Mouse (Mus musculus) liver, postnatal 0 days (tissue): ENCODE data around the gene Dnaic1. TPM values are rescaled to one million over a fixed set of nuclear protein-coding genes. Genes with fewer than 3 reads are reported as not detected.
"Not testable (repeated sequence)": the region's sequence is repeated elsewhere in the genome, so short reads cannot be mapped to it uniquely, and the experiment has no call there.

Source experiments
- ATAC-seq: fragments of 200-750 bp; cut with Nextera tagmentation; 2 replicates; pipeline ENCODE4 v1.8.0; 2017; ENCODE audit warnings: mild to moderate bottlenecking, moderate library complexity
- DNase-seq: peaks from one replicate; pipeline ENCODE4 v3.0.0-alpha.2; 2016
- H3K27ac ChIP-seq: fragments of 300-500 bp; sonication (generic); 2 replicates; pipeline ENCODE4 v1.5.1; 2014; ENCODE audit warnings: antibody characterized with exemption, moderate library complexity, mild to moderate bottlenecking, low read depth
- H3K27me3 ChIP-seq: fragments of 300-500 bp; sonication (generic); 2 replicates; pipeline ENCODE4 v1.6.1; 2014; ENCODE audit warnings: low read length, control low read depth, mixed read lengths; ENCODE audit not compliant: insufficient read depth
- H3K36me3 ChIP-seq: fragments of 300-500 bp; sonication (generic); replicated peaks from 2 replicates; pipeline ENCODE4 v1.6.1; 2014; ENCODE audit warnings: mild to moderate bottlenecking, control low read depth, low read length, moderate library complexity, mixed read lengths; ENCODE audit not compliant: insufficient read depth
- H3K4me1 ChIP-seq: fragments of 300-500 bp; sonication (generic); 2 replicates; pipeline ENCODE4 v1.6.1; 2014; ENCODE audit warnings: antibody characterized with exemption, mild to moderate bottlenecking, control low read depth; ENCODE audit not compliant: insufficient read depth
- H3K4me2 ChIP-seq: fragments of 300-500 bp; sonication (generic); 2 replicates; pipeline ENCODE4 v1.6.1; 2014; ENCODE audit warnings: low read depth, mild to moderate bottlenecking, low read length, moderate library complexity, mixed read lengths
- H3K4me3 ChIP-seq: fragments of 300-500 bp; sonication (generic); 2 replicates; pipeline ENCODE4 v1.5.1; 2014; ENCODE audit warnings: low read depth, low read length
- H3K9ac ChIP-seq: fragments of 300-500 bp; sonication (generic); replicated peaks from 2 replicates; pipeline ENCODE4 v1.6.1; 2014; ENCODE audit warnings: mild to moderate bottlenecking, moderate library complexity
- H3K9me3 ChIP-seq: fragments of 300-500 bp; sonication (generic); 2 replicates; pipeline ENCODE4 v1.6.1; 2016; ENCODE audit warnings: mild to moderate bottlenecking, control low read depth, low read length, mixed read lengths
- CTCF ChIP-seq: sonication (generic); IDR thresholded peaks from 2 replicates; pipeline ENCODE4 v1.5.1; 2016; ENCODE audit warnings: antibody characterized with exemption, low read depth
- EP300 ChIP-seq: IDR thresholded peaks from 2 replicates; pipeline ENCODE4 v1.6.1; 2016; ENCODE audit warnings: antibody characterized with exemption, low read depth, mild to moderate bottlenecking
- WGBS: fragments of 180-500 bp; shearing (Covaris S2); extraction: QIAGEN DNeasy Blood & Tissue Kit; methylation state at CpG from one replicate; pipeline ENCODE4 v1.1.7; 2014; ENCODE audit not compliant: insufficient replicate concordance; 5-methylcytosine and 5-hydroxymethylcytosine counted together
- polyA plus RNA-seq: library from polyadenylated mRNA; unstranded; fragments of >200 nt; fragmentation: Nextera tagmentation; extraction: Ambion mirVana; gene quantifications from 2 replicates; pipeline ENCODE4 v1.2.1, GENCODE M21; 2015

The Dnaic1 gene
- polyA plus RNA-seq, 1 experiment from 2014 or later = 14.2 TPM

GRCm38 (mm10) chr4:41678863-41679262 is 109.3 kb downstream of the Dnaic1 start:
- Histone ChIP-seq H3K4me3 (no peak overlapping the region), H3K36me3 (no peaks in the 10 kb centered on the region), H3K9ac (no peak overlapping the region), H3K4me2 (no peak overlapping the region), H3K27ac (no peak overlapping the region), H3K4me1 (no peaks in the 10 kb centered on the region), H3K27me3 (peaks cover 23% of the 10 kb centered on the region; the same call in 1 of the 2 replicates), H3K9me3 (no peaks in the 10 kb centered on the region)
- ATAC-seq (no peak), DNase-seq (no peak)
- 72% methylated on average over 6 of the region's 6 CpGs for WGBS
- TF ChIP-seq CTCF (no peak), EP300 (no peak)

GRCm38 (mm10) chr4:41679291-41679690 is 109.7 kb downstream of the Dnaic1 start:
- H3K27ac ChIP-seq = no peak overlapping the region
- ATAC-seq = no peak
- H3K4me1 ChIP-seq = no peaks in the 10 kb centered on the region
- 33% methylated on average over 1 of the region's 2 CpGs for WGBS
- H3K9me3 ChIP-seq = no peaks in the 10 kb centered on the region
- no peaks in the 10 kb centered on the region for H3K36me3 ChIP-seq
- no peak for DNase-seq
- H3K27me3 ChIP-seq = peaks cover 23% of the 10 kb centered on the region; the same call in 1 of the 2 replicates
- H3K4me2 ChIP-seq = no peak overlapping the region
- no peak overlapping the region for H3K4me3 ChIP-seq
- no peak for TF ChIP-seq CTCF
- TF ChIP-seq EP300 = no peak
- no peak overlapping the region for H3K9ac ChIP-seq

- no peak for TF ChIP-seq EP300
- TF ChIP-seq CTCF = no peak
- Histone ChIP-seq H3K4me3 (no peak overlapping the region), H3K9me3 (no peaks in the 10 kb centered on the region), H3K27ac (no peak overlapping the region), H3K4me1 (no peaks in the 10 kb centered on the region), H3K27me3 (peaks cover 20% of the 10 kb centered on the region; the same call in 1 of the 2 replicates), H3K4me2 (no peak overlapping the region), H3K9ac (no peak overlapping the region), H3K36me3 (no peaks in the 10 kb centered on the region)
- ATAC-seq (no peak), DNase-seq (no peak)
- 48% methylated on average over 4 of the region's 4 CpGs for WGBS
Measured at GRCm38 (mm10) chr4:41681176-41681575, 111.6 kb downstream of the Dnaic1 start.

- H3K9ac ChIP-seq = no peak overlapping the region
- no peaks in the 10 kb centered on the region for H3K4me1 ChIP-seq
- no peak for TF ChIP-seq CTCF
- TF ChIP-seq EP300 = no peak
- H3K4me2 ChIP-seq = no peak overlapping the region
- H3K36me3 ChIP-seq = no peaks in the 10 kb centered on the region
- ATAC-seq (no peak), DNase-seq (no peak)
- H3K9me3 ChIP-seq = no peaks in the 10 kb centered on the region
- H3K4me3 ChIP-seq = no peak overlapping the region
- peaks cover 17% of the 10 kb centered on the region; the same call in 1 of the 2 replicates for H3K27me3 ChIP-seq
- 68% methylated on average over 10 of the region's 10 CpGs for WGBS
- no peak overlapping the region for H3K27ac ChIP-seq
Measured at GRCm38 (mm10) chr4:41681947-41682346, 112.4 kb downstream of the Dnaic1 start.

GRCm38 (mm10) chr4:41682789-41683188 is 113.2 kb downstream of the Dnaic1 start:
- WGBS = 25% methylated on average over 6 of the region's 6 CpGs
- TF ChIP-seq CTCF (no peak), EP300 (no peak)
- Histone ChIP-seq H3K27me3 (peaks cover 17% of the 10 kb centered on the region; the same call in 1 of the 2 replicates), H3K36me3 (no peaks in the 10 kb centered on the region), H3K4me2 (no peak overlapping the region), H3K27ac (no peak overlapping the region), H3K4me1 (no peaks in the 10 kb centered on the region), H3K9ac (no peak overlapping the region), H3K4me3 (no peak overlapping the region), H3K9me3 (no peaks in the 10 kb centered on the region)
- no peak for ATAC-seq
- no peak for DNase-seq

- H3K9ac ChIP-seq, DNase-seq, ATAC-seq, H3K9me3 ChIP-seq, H3K36me3 ChIP-seq, H3K4me3 ChIP-seq, H3K4me2 ChIP-seq, H3K4me1 ChIP-seq, H3K27ac ChIP-seq: not testable (repeated sequence)
- WGBS = 0% methylated on average over 1 of the region's 27 CpGs
- peaks cover 17% of the 10 kb centered on the region; the same call in 1 of the 2 replicates for H3K27me3 ChIP-seq
Measured at GRCm38 (mm10) chr4:41683303-41683702, 113.7 kb downstream of the Dnaic1 start.

GRCm38 (mm10) chr4:41684131-41684930 is 114.8 kb downstream of the Dnaic1 start:
- not testable (repeated sequence) for ATAC-seq, H3K4me2 ChIP-seq, H3K9me3 ChIP-seq, H3K27ac ChIP-seq, DNase-seq, H3K4me3 ChIP-seq, H3K4me1 ChIP-seq, H3K36me3 ChIP-seq, H3K9ac ChIP-seq
- WGBS = 13% methylated on average over 14 of the region's 27 CpGs
- peaks cover 17% of the 10 kb centered on the region; the same call in 1 of the 2 replicates for H3K27me3 ChIP-seq

- peaks cover 14% of the 10 kb centered on the region; the same call in 1 of the 2 replicates for H3K27me3 ChIP-seq
- not testable (repeated sequence) for H3K4me1 ChIP-seq, H3K9me3 ChIP-seq, ATAC-seq, H3K36me3 ChIP-seq, DNase-seq, H3K4me3 ChIP-seq, H3K9ac ChIP-seq, H3K27ac ChIP-seq, H3K4me2 ChIP-seq
- WGBS = 2% methylated on average over 12 of the region's 14 CpGs
Measured at GRCm38 (mm10) chr4:41684931-41685453, 115.4 kb downstream of the Dnaic1 start.

GRCm38 (mm10) chr4:41685882-41686492 is 116.4 kb downstream of the Dnaic1 start:
- H3K9ac ChIP-seq, H3K4me2 ChIP-seq, DNase-seq, ATAC-seq, H3K9me3 ChIP-seq, H3K36me3 ChIP-seq, H3K4me3 ChIP-seq, H3K27ac ChIP-seq, H3K4me1 ChIP-seq: not testable (repeated sequence)
- peaks cover 11% of the 10 kb centered on the region; the same call in 1 of the 2 replicates for H3K27me3 ChIP-seq
- WGBS = 48% methylated on average over 9 of the region's 10 CpGs
